Mouse (Mus musculus) ES-CJ7 (cell line): ENCODE results near the gene Nlrp3.

Source experiments
- DNase-seq: peaks from one replicate; pipeline ENCODE4 v3.0.0; 2011; ENCODE audit warnings: low read depth, low spot score

Nlrp3 gene

GRCm38 (mm10) chr11:59614120-59614519, 72.8 kb downstream of the Nlrp3 start:
- DNase-seq: peak; percentile 45
